Mouse (Mus musculus) olfactory bulb, adult 2 months (tissue): ENCODE data around the gene Mrpl53. TPM values are rescaled to one million over a fixed set of nuclear protein-coding genes. Genes with fewer than 3 reads are reported as not detected.

Source experiments
- H3K27ac ChIP-seq: fragments of 200-500 bp; 2 replicates; pipeline ENCODE4 v1.5.1; 2012; ENCODE audit warnings: low read depth, low read length; ENCODE audit not compliant: insufficient read depth
- H3K4me1 ChIP-seq: fragments of 200-500 bp; 2 replicates; pipeline ENCODE4 v1.6.1; 2012; ENCODE audit warnings: low read length; ENCODE audit not compliant: control insufficient read depth, insufficient read depth
- H3K4me3 ChIP-seq: fragments of 200-500 bp; 2 replicates; pipeline ENCODE4 v1.5.1; 2012; ENCODE audit warnings: mild to moderate bottlenecking, low read depth, low read length, moderate library complexity; ENCODE audit not compliant: insufficient read depth
- CTCF ChIP-seq: fragments of 200-500 bp; IDR thresholded peaks from 2 replicates; pipeline ENCODE4 v1.5.1; 2012; ENCODE audit warnings: low read depth, mild to moderate bottlenecking, low read length, moderate library complexity; ENCODE audit not compliant: insufficient read depth
- POLR2A ChIP-seq: fragments of 200-500 bp; IDR thresholded peaks from 2 replicates; pipeline ENCODE4 v1.6.1; 2012; ENCODE audit warnings: mild to moderate bottlenecking, low read depth, low read length, moderate library complexity; ENCODE audit not compliant: insufficient read depth
- WGBS: fragments of 180-500 bp; shearing (Covaris S2); methylation state at CpG from one replicate; pipeline ENCODE4 v1.1.7; 2018; 5-methylcytosine and 5-hydroxymethylcytosine counted together
- polyA plus RNA-seq: library from polyadenylated mRNA; stranded (reverse); fragments of >200 nt; gene quantifications from 2 replicates; pipeline ENCODE4 v1.2.4, GENCODE M21; 2012; ENCODE audit warnings: low replicate concordance; ENCODE audit not compliant: missing spikeins, insufficient read depth, insufficient read length

Gene Mrpl53
- polyA plus RNA-seq, 1 experiment: not detected

DNA sequence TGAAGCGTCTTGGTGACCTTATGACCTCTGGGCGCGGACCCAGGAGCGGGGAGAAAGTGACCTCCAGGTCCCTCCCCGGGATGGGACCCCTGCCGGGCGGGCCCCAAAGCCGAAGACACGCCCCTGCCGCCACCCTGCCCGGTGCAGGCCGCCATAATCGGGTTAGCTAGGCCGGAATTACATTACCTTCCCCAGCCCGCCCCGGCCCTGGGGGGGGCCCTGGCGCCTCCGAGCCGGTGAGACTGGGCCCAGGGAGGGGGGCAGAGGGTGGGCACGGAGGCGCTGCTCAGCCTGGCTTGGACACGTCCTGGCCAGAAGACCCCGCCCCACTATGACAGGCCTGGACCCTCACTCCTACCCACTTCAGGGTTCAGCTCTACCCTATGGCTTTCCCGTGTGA is 37.6 kb upstream of the Mrpl53 start:
- no peak overlapping the region for H3K4me3 ChIP-seq
- WGBS: under 1% methylated on average over 24 of the region's 24 CpGs
- H3K4me1 ChIP-seq: peaks cover 8% of the 10 kb centered on the region
- no peak overlapping the region for H3K27ac ChIP-seq
- TF ChIP-seq CTCF (no peak), POLR2A (no peak)

DNA sequence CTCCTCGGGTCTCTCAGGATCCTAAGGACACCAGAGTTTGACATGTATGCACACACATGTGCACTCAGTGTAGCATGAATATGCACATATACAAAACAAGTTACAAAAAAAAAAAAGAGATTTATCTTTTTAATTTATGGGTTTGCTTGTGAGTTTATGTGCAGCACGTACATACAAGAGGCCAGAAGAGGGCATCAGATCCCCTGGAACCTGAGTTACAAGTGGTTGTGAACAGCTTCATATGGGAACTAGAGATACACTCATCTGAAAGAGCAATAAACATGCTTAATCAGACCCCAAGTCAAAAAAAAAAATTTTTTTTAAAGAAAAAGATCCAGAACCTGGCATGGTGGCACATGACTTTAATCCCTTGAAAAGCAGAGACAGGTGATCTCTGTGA is 33.9 kb upstream of the Mrpl53 start:
- TF ChIP-seq POLR2A: no peak
- peaks cover 14% of the 10 kb centered on the region for H3K4me1 ChIP-seq
- no peak overlapping the region for H3K4me3 ChIP-seq
- H3K27ac ChIP-seq: no peak overlapping the region
- 10% methylated on average over 2 of the region's 2 CpGs for WGBS

DNA sequence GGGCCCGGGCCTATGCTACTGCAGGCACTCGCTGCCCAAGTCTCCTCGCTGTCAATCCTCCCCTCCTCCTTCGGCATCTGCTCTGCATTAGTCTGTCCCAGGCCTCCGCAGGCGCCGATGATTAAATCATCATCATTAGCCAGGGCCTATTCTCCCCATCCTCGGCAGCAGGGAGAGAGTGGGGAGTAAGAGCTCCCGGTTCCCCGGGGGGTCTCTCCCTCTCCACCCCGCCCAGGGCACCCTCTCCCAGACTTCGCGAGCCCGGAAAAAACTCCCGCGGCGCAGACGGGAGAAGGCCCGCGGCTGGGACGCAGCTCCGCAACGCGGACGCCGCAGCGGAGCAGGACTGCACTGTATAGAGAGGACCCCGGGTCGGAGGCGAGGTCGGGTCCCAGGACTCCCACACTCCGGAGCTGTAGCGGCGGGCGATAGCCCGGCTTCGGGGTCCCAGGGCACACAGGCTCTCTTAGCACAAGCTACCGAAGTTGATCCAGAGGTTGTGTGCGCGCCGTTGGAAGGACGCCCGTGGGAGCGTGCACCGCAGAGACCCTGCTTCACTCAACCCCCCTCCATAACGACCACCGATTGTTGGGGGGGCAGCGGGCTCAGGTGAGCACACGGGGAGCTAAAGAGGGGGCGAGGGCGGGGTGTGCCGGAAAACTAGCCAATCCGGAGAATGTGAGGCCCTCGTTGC is 31.1 kb upstream of the Mrpl53 start, which contains the start of gene Pcgf1:
Pcgf1 (plus strand) TSS at position 240 of the 694 bp plus-strand sequence.
- Histone ChIP-seq H3K4me1 (peaks cover 12% of the 10 kb centered on the region), H3K27ac (peak within 1 kb of the TSS; percentile 98), H3K4me3 (peak within 1 kb of the TSS; percentile 71)
- no peak for TF ChIP-seq CTCF
- no peak; the same call in 1 of the 2 replicates for TF ChIP-seq POLR2A
- WGBS: under 1% methylated on average over 54 of the region's 54 CpGs

DNA sequence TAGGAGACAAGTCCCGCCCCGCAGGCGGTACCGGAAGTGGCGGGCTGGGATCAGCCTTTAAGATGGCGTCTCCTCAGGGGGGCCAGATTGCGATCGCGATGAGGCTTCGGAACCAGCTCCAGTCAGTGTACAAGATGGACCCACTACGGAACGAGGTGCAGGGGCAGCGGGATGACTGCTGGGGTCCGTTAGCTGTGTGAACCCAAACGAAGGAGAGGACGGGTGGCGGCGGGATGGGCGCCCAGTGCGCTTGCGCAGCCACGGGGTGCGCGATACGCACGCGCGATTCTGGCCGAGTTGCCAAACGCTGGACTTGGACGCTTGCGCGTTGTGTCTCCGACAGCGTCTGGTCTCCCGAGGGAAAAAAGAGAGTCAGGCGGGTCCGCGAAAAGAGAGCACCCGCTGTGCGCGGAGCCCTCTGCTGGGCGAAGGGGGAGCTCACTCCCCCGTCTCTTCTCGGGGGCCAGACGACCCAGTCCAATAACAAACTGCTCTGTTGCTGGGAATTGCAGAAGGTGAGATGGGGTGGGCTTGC is 30.4 kb upstream of the Mrpl53 start:
- Histone ChIP-seq H3K4me1 (peaks cover 12% of the 10 kb centered on the region), H3K27ac (peak overlapping the region; percentile 98), H3K4me3 (peak overlapping the region; percentile 71)
- WGBS: 1% methylated on average over 46 of the region's 46 CpGs
- TF ChIP-seq POLR2A (peak; percentile 49; the same call in 1 of the 2 replicates), CTCF (peak; percentile 53; the same call in 1 of the 2 replicates)

DNA sequence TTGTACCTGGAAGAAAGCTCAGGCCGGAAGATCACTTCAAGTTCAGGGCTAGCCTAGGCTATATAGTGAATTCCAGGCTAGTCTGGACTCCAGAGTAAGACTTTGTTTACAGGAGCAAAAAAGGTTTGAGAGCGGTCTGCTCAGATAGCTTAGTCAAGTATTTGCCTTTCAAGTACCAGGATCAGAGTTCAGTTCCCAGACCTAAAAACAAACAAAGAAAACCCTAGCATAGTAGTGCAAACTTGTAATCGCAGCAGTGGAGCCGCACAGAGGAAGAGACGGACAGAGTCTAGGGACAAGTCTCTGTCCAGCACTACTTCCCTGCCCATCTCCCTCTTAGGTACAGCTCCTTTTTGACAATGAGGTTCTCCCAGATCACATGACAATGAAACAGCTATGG is 28.6 kb upstream of the Mrpl53 start:
- H3K27ac ChIP-seq: no peak overlapping the region
- 89% methylated on average over 5 of the region's 5 CpGs for WGBS

DNA sequence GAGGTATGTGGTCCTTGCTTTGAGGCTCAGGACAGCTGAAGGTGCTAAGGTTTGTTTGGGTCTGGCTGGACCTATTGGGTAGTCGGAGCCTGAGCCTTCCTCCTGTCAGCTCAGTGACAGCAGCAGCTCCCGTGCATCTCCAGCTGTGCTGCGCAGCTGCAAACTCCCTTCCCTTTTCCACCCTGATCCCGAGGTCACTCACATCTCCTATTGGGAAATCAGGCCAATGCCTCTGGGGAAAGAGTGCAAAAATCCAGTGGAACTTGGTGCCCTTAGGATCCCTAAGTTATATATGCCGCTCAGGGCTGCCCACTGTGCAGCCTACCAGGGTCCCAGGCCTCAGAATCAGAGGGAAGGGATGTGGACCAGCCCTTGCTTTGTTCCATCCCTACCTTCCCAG is 25.3 kb upstream of the Mrpl53 start:
- TF ChIP-seq CTCF (no peak), POLR2A (no peak)
- WGBS: 21% methylated on average over 5 of the region's 5 CpGs
- H3K27ac ChIP-seq: no peak overlapping the region

More for the DNA sequence above, 28.6 kb upstream of the Mrpl53 start:
- Histone ChIP-seq H3K4me1 (peaks cover 12% of the 10 kb centered on the region), H3K4me3 (no peak overlapping the region)
- TF ChIP-seq POLR2A (no peak), CTCF (no peak)

DNA sequence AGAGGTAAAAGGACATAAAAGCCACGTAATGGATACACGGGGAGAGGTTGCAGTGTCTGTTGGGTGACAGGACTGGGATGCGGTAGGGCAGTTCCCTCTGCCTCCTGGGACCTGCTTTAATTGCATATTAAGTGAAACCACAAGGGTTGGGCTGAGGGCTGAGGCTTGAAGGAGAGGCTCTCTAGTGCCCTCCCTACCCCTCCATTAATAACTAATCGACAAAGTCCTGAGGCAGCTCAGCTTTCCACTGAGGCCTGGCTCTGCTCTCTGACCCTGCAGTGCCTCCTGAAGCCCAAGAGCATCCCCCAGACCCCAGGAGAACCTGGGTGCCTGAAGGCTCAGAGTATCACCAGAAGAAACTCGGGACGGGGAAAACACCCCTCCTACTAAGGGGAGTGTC is 24.4 kb upstream of the Mrpl53 start:
- H3K4me1 ChIP-seq: peaks cover 16% of the 10 kb centered on the region

More for the DNA sequence above, 25.3 kb upstream of the Mrpl53 start:
- H3K4me3 ChIP-seq: no peak overlapping the region
- H3K4me1 ChIP-seq: peaks cover 21% of the 10 kb centered on the region

DNA sequence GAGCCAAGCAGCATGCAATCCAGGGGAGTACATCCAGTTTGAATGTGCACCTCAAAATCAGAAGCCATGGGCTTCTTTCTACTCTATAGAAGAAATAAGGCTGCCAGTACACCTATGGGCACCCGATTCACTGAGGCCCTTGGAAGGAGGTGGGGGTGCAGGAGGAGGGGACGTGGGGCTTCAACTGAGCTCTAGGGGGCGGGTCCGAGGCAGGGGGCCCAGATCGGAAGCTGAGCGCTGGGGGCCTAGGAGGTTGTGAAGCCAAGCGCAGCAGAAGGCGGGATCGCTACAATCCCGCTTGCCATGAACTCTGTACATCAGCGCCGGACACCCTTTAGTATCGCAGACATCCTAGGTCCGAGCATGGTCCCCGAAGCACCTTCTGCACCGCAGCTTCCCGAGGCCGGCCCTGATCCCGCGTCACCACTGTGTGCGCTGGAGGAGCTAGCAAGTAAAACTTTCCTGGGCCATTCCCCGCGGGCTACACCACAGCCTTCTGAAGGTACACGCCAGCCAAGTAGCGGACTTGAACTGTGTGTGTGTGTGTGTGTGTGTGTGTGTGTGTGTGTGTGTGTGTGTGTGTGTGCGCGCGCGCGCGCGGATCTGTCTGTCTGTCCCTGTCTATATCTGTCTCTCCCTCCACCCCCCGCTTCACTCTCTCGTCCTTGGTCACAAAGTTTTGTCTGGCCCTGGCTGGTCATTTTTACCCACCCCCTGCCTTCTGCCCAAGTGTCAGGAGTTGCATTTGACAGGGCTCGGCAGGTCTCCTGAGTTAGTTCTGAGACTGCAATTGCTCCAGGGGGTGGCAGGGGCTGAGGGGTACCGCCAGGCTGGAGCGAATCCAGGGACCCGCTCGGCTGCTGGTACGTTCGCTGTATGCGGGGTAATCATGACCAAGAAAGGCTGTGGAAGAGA is 22.5 kb upstream of the Mrpl53 start, which contains the start of gene Lbx2:
Lbx2 (plus strand) TSS at position 247 of the 915 bp plus-strand sequence.
- TF ChIP-seq CTCF (no peak), POLR2A (no peak)
- Histone ChIP-seq H3K4me3 (no peak within 1 kb of the TSS), H3K4me1 (peaks cover 12% of the 10 kb centered on the region; the same call in 1 of the 2 replicates), H3K27ac (no peak within 1 kb of the TSS)
- 5% methylated on average over 40 of the region's 42 CpGs for WGBS

More for the DNA sequence above, 24.4 kb upstream of the Mrpl53 start:
- WGBS: 11% methylated on average over 6 of the region's 6 CpGs
- H3K4me3 ChIP-seq: no peak overlapping the region
- TF ChIP-seq CTCF (no peak), POLR2A (no peak)
- H3K27ac ChIP-seq: no peak overlapping the region
